Mouse (Mus musculus): Measurements from ENCODE around the gene Tctn1.

GRCm38 (mm10) chr5:122247934-122248333 lies 16.3 kb downstream of the Tctn1 start:
- TF ChIP-seq POLR2A (IDR thresholded peaks at IDR 0.05; ENCODE audit: extremely low read depth, insufficient read depth, low read length) (no peak), CTCF (IDR thresholded peaks at IDR 0.05; ENCODE audit: extremely low read depth, insufficient read depth, low read length) (no peak)
